Mouse (Mus musculus) limb, embryonic 13.5 days (tissue): ENCODE results near the gene Rai14. TPM values are rescaled to one million over a fixed set of nuclear protein-coding genes. Genes with fewer than 3 reads are reported as not detected.
A peak's percentile ranks its signal among the peaks of the same experiment; 100 is the strongest.

Source experiments
- ATAC-seq: fragments of 200-750 bp; cut with Nextera tagmentation; 2 replicates; pipeline ENCODE4 v1.8.0; 2017; ENCODE audit warnings: low read depth, moderate number of reproducible peaks, moderate TSS enrichment; ENCODE audit not compliant: low FRiP score
- H3K27ac ChIP-seq: fragments of 300-500 bp; sonication (generic); 2 replicates; pipeline ENCODE4 v1.5.1; 2015; ENCODE audit warnings: inconsistent platforms, mild to moderate bottlenecking, moderate library complexity
- H3K27me3 ChIP-seq: fragments of 300-500 bp; sonication (generic); 2 replicates; pipeline ENCODE4 v1.6.1; 2015; ENCODE audit warnings: mild to moderate bottlenecking, inconsistent platforms
- H3K36me3 ChIP-seq: fragments of 300-500 bp; sonication (generic); 2 replicates; pipeline ENCODE4 v1.6.1; 2015; ENCODE audit warnings: inconsistent platforms, mild to moderate bottlenecking, moderate library complexity
- H3K4me1 ChIP-seq: fragments of 300-500 bp; sonication (generic); 2 replicates; pipeline ENCODE4 v1.6.1; 2015; ENCODE audit warnings: inconsistent platforms
- H3K4me2 ChIP-seq: fragments of 300-500 bp; sonication (generic); replicated peaks from 2 replicates; pipeline ENCODE4 v1.6.1; 2015; ENCODE audit warnings: inconsistent platforms, mild to moderate bottlenecking, moderate library complexity
- H3K4me3 ChIP-seq: fragments of 300-500 bp; sonication (generic); 2 replicates; pipeline ENCODE4 v1.5.1; 2015; ENCODE audit warnings: moderate library complexity, mild to moderate bottlenecking, inconsistent platforms
- H3K9ac ChIP-seq: fragments of 300-500 bp; sonication (generic); 2 replicates; pipeline ENCODE4 v1.6.1; 2015; ENCODE audit warnings: mild to moderate bottlenecking, inconsistent platforms
- H3K9me3 ChIP-seq: fragments of 300-500 bp; sonication (generic); 2 replicates; pipeline ENCODE4 v1.6.1; 2016; ENCODE audit warnings: inconsistent platforms
- WGBS: fragments of 180-500 bp; shearing (Covaris S2); methylation state at CpG from one replicate; pipeline ENCODE4 v1.1.7; 2015; 5-methylcytosine and 5-hydroxymethylcytosine counted together
- polyA plus RNA-seq: library from polyadenylated mRNA; unstranded; fragments of >200 nt; fragmentation: Nextera tagmentation; extraction: Ambion mirVana; gene quantifications from 2 replicates; pipeline ENCODE4 v1.2.1, GENCODE M21; 2015

The Rai14 gene
- polyA plus RNA-seq, 1 experiment from 2014 or later, result 63.7 TPM

DNA sequence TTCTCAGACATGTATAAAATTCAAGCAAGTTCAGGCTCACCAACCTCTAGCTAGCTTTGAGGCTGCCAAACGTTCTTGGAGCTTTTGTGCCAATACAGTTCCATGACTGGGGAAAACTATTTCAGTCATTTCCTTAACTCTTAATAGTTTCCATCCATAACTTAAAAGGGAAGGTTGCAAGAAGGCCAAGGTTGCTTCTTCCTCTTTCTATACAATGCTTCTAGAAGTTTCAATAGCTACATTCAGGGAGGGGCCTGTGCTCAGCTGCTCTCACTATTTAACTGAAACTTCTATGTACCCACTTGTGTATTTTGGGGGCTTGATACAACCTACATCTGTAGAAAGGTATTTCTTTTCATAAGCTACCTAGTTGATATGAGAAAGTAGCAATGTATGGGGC, 24.9 kb upstream of the Rai14 start:
- no peak overlapping the region for H3K4me3 ChIP-seq

DNA sequence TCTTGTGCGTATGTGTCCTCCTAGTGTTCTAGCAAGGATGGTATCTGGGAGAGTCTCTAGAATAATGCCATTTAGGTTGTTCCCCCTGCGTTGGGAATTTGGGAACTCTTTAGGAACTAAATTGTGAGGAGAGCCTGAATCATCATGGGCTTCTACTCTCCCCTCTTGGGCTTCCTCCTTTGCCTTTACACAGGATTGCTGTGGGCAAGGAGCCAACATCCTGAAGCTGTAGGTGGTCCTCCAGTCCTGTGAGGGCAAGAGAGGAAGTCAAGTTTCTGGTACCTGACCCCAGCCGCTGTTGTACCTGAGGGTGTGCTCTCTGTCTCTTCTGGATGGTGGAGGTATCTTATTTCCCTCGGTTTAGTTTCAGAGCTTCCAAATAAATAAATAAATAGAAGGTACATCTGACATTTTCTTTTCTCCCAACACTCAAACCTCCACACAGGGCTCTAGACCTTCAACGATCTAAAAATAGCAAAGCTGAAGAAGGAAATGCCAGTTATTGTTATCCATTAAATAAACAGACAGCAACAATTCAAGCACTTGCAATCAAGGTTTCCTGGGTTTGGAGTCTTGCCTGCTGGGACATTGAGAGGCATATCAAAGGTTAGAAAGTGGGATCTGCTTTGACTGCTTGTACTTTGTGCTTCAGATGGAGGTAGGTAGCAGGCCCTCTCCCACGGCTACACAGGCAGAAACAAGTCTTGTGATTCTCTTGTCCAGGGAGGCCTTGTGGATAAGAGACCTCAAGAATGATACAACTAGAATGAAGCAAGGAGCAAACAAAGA, 24.1 kb upstream of the Rai14 start:
- Histone ChIP-seq H3K27ac (no peak overlapping the region), H3K27me3 (no peaks in the 10 kb centered on the region), H3K9ac (no peak overlapping the region), H3K36me3 (no peaks in the 10 kb centered on the region), H3K4me1 (peaks cover 27% of the 10 kb centered on the region), H3K4me3 (no peak overlapping the region), H3K9me3 (no peaks in the 10 kb centered on the region), H3K4me2 (no peak overlapping the region)
- WGBS, result 71% methylated on average over 6 of the region's 6 CpGs
- no peak for ATAC-seq

More for the DNA sequence above, 24.9 kb upstream of the Rai14 start:
- WGBS, result 46% methylated on average over 1 of the region's 1 CpGs
- H3K27ac ChIP-seq, result no peak overlapping the region
- no peaks in the 10 kb centered on the region for H3K9me3 ChIP-seq
- H3K4me1 ChIP-seq, result peaks cover 27% of the 10 kb centered on the region
- H3K4me2 ChIP-seq, result no peak overlapping the region
- no peak for ATAC-seq
- no peaks in the 10 kb centered on the region for H3K36me3 ChIP-seq
- no peaks in the 10 kb centered on the region for H3K27me3 ChIP-seq
- no peak overlapping the region for H3K9ac ChIP-seq

DNA sequence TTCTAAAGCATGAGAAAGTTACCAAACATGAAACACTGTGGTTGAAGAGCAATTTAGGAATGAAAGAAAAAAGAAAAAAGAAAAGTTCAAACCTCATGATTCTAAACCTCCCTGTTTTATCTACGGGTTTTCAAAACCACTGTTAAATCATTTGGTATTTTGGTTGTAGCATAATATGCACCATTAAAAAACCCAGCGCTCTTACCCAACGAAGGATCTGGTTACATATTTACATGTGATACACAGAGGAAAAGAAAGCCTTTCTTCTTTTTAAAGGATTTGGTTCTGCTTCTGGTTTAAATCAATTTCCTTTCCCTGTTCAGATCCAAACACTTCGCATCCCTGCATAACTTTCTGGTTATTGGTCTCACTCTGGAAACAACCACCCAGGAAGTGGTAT, 21.5 kb upstream of the Rai14 start:
- H3K4me2 ChIP-seq, result no peak overlapping the region
- H3K27ac ChIP-seq, result no peak overlapping the region

DNA sequence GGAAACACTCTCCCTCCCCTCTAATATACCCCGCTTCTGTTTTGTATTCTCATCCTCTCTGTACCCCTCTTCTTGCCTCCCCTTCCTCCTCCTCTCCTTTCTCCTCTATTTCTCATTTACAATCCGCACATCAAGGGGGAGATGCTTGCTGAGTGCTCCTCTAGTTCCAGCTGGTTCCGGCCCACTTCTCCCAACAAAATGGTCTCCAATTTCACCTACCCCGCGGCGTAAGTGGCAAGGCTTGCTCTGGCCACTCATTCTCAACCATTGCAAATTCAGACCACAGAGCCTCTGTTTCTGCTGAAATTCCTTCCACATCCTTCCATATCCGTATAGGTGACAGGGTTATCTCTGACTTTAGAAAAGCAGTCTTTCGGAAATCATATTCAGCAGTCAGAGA, 20.8 kb upstream of the Rai14 start:
- Histone ChIP-seq H3K9me3 (no peaks in the 10 kb centered on the region), H3K27ac (no peak overlapping the region), H3K36me3 (no peaks in the 10 kb centered on the region), H3K4me1 (peaks cover 27% of the 10 kb centered on the region), H3K27me3 (no peaks in the 10 kb centered on the region), H3K4me2 (no peak overlapping the region), H3K4me3 (no peak overlapping the region), H3K9ac (no peak overlapping the region)
- no peak for ATAC-seq
- 83% methylated on average over 8 of the region's 8 CpGs for WGBS

More for the DNA sequence above, 21.5 kb upstream of the Rai14 start:
- Histone ChIP-seq H3K27me3 (no peaks in the 10 kb centered on the region), H3K4me3 (no peak overlapping the region), H3K9me3 (no peaks in the 10 kb centered on the region), H3K9ac (no peak overlapping the region), H3K36me3 (no peaks in the 10 kb centered on the region), H3K4me1 (peaks cover 27% of the 10 kb centered on the region)
- no peak for ATAC-seq
- 41% methylated on average over 4 of the region's 4 CpGs for WGBS

DNA sequence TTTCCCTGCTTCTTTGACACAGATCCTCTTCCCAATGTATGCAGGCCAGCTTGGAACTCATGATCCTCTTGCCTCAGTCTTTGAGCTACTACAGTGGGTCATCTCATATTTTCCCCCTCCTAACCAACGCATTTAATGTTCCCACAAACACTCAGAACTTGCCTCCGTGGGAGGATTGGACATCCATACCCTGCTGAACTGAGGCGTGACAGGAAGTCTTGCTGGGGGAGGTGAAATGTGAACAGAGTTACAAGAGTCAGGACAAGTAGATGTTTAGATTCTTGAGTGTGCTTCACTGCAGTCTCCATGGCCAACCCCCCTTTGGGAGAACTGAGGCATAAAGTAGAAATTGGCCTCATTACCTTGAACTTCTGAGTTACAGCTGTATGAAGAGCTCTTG, 17.0 kb upstream of the Rai14 start:
- no peaks in the 10 kb centered on the region for H3K36me3 ChIP-seq
- no peak overlapping the region for H3K4me2 ChIP-seq
- 84% methylated on average over 3 of the region's 3 CpGs for WGBS
- H3K27me3 ChIP-seq, result no peaks in the 10 kb centered on the region
- peaks cover 4% of the 10 kb centered on the region; the same call in 1 of the 2 replicates for H3K9me3 ChIP-seq
- no peak overlapping the region for H3K4me3 ChIP-seq
- no peak overlapping the region for H3K27ac ChIP-seq
- no peak for ATAC-seq
- no peak overlapping the region for H3K9ac ChIP-seq
- peaks cover 14% of the 10 kb centered on the region; the same call in 1 of the 2 replicates for H3K4me1 ChIP-seq

DNA sequence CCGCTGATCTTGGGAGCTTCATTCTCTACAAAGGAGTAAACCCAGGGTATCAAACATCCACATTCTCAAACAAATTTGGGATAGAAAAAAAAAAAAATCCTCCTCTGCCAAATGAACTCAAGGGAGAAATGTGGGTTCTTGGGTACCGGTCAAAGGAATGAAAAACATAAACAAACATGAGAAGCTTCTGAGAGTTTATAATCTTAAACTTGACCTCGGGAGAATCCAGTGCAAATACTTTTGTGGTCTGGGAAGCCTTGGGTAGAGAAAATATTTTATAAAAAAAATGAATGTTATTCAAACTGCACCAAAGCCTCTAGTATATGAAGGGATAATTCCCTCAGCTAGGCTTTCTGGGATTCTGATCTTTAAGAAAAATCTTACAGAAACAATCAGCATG, 11.8 kb upstream of the Rai14 start:
- no peak overlapping the region for H3K9ac ChIP-seq
- WGBS, result 93% methylated on average over 3 of the region's 3 CpGs
- ATAC-seq, result no peak
- no peak overlapping the region for H3K4me3 ChIP-seq
- no peaks in the 10 kb centered on the region for H3K36me3 ChIP-seq
- no peak overlapping the region for H3K4me2 ChIP-seq
- H3K27ac ChIP-seq, result no peak overlapping the region
- H3K27me3 ChIP-seq, result no peaks in the 10 kb centered on the region
- H3K9me3 ChIP-seq, result peaks cover 4% of the 10 kb centered on the region; the same call in 1 of the 2 replicates
- H3K4me1 ChIP-seq, result peaks cover 18% of the 10 kb centered on the region

DNA sequence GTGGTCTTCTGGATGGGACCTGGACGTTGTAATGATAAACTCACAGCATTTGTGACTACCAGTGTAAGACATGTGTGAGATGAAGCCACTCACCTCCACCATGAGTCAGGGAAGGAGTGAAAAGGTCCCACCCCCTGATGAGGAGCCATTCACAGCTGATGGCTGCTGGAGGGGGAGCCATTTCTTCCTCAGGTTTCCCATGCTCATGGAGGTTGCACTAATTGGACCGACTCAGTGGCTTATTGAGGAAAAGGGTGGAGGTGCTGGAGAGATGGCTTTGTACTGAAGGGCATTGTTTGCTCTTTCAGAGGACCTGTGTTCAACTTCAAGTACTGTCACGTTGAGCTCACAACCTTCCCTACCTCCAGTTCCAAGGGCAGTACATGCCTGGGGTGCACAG, 10.4 kb upstream of the Rai14 start:
- Histone ChIP-seq H3K36me3 (no peaks in the 10 kb centered on the region), H3K4me1 (peaks cover 24% of the 10 kb centered on the region), H3K27me3 (no peaks in the 10 kb centered on the region), H3K27ac (no peak overlapping the region), H3K4me2 (no peak overlapping the region), H3K4me3 (no peak overlapping the region), H3K9me3 (peaks cover 4% of the 10 kb centered on the region; the same call in 1 of the 2 replicates), H3K9ac (no peak overlapping the region)
- ATAC-seq, result no peak
- 82% methylated on average over 3 of the region's 3 CpGs for WGBS

DNA sequence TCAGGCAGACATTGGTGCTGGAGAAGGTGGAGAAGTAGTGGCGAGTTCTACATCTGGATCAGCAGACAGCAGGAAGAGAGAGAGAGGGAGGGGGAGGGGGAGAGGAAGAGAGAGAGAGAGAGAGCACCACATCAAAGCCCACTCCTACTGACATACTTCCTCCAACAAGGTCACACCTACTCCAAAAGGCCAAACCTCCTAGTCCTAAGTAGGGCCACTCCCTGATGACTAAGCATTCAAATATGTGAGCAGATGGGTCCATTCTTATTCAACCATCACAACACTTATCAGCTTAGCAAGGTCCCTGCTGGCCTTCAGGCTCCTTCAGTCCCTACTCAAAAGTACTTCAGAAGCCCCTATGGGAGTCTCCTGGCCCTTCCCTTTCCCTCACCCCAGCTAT, 9.1 kb upstream of the Rai14 start:
- Histone ChIP-seq H3K4me1 (peaks cover 24% of the 10 kb centered on the region), H3K4me2 (no peak overlapping the region), H3K27me3 (no peaks in the 10 kb centered on the region), H3K9ac (no peak overlapping the region), H3K4me3 (no peak overlapping the region), H3K36me3 (no peaks in the 10 kb centered on the region), H3K9me3 (peaks cover 4% of the 10 kb centered on the region; the same call in 1 of the 2 replicates), H3K27ac (no peak overlapping the region)
- ATAC-seq, result no peak
- 47% methylated on average over 1 of the region's 1 CpGs for WGBS

DNA sequence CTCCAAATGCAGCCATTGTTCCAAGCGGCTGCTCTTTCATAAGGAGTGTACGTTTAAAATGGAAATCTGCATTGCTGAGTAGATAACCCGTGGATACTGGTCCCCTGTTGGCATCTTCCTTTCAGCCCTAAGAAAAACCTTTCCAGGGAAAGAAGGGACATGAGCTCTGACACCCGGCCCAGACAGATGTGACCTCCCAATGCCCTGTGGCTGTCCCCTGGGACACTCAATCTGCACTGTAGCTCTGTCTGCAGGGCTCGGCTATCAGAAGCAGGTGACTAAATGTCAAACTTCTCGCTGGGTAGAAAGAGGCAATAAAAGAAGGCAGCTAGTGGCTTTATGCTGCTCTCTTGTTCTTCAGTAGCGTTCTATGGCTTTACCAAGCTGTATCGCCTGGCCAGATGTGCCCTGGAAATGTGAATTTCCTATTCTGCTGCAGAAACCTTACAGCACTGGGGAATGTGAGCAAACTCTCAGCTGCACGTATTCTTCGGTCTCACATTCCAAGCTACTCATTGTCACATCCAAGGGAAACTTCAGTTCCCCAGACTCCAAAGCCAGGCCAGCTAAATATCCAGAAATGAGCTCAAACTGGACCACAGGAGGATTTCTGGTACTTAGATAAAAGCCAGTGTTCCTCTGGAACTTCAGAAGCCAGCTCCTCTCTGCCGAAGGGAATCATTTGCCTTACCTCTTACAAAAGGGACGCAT, 8.4 kb upstream of the Rai14 start:
- Histone ChIP-seq H3K9ac (no peak overlapping the region), H3K36me3 (no peaks in the 10 kb centered on the region), H3K4me1 (peaks cover 24% of the 10 kb centered on the region), H3K4me3 (no peak overlapping the region), H3K27ac (no peak overlapping the region), H3K27me3 (no peaks in the 10 kb centered on the region), H3K9me3 (peaks cover 4% of the 10 kb centered on the region; the same call in 1 of the 2 replicates), H3K4me2 (0 out of 2 replicates have a peak overlapping the region, but pooled peaks have one; percentile 7)
- ATAC-seq, result 0 out of 2 replicates have a peak, but pooled peaks have one; percentile 44
- 39% methylated on average over 12 of the region's 12 CpGs for WGBS

DNA sequence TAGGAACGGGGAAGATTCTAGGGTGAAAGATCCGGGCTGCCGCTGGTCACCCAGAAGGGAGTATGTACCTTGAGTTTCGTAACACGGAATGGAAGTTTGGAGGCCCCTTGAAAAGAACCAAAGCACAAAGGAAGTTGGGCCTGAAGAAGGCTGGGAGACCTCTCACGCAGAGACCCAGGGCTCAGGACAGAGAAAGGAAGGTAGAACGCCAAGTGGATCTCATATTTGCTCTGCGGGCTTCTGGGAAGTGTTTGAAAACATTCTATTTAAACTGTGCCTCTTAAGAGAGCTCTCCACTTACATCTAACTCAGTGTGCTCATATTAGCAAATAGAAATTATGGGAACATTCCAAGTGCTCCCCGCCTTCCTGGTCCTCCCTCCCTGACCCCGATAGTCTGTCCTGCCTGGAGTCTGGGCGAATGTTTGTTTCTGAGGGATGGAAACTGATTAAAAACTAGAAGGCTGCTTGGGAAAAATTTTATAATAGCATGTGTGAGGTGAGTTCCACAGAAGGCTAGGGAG, 6.9 kb upstream of the Rai14 start:
- no peak overlapping the region for H3K4me2 ChIP-seq
- no peak for ATAC-seq
- H3K27me3 ChIP-seq, result no peaks in the 10 kb centered on the region
- peaks cover 6% of the 10 kb centered on the region; the same call in 1 of the 2 replicates for H3K36me3 ChIP-seq
- 88% methylated on average over 11 of the region's 11 CpGs for WGBS
- peak overlapping the region; percentile 58 for H3K27ac ChIP-seq
- peaks cover 10% of the 10 kb centered on the region for H3K9me3 ChIP-seq
- peaks cover 24% of the 10 kb centered on the region for H3K4me1 ChIP-seq
- H3K9ac ChIP-seq, result no peak overlapping the region
- no peak overlapping the region for H3K4me3 ChIP-seq

DNA sequence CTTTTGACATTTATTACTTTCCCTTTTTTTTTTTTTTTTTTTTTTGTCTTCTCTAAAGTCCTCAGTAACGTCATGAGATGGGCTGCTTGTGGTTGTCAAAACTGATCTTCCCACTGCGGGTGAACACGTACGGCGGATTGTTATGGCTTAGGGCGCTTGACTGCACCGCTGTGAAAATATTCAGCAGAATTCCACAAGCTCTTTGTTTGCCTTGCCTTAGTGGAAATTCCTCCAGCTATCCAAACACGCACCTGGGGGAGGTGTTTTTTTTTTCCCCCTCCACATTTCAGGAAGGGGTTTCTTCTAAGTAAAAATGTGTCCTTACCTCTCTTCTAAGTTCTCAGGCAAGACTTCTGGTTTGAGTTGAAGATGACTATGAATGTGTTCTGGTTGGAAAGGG, 6.2 kb upstream of the Rai14 start:
- peaks cover 24% of the 10 kb centered on the region for H3K4me1 ChIP-seq
- H3K36me3 ChIP-seq, result peaks cover 6% of the 10 kb centered on the region; the same call in 1 of the 2 replicates
- H3K9me3 ChIP-seq, result peaks cover 10% of the 10 kb centered on the region
- peak overlapping the region; percentile 58; the same call in 1 of the 2 replicates for H3K27ac ChIP-seq
- no peak overlapping the region for H3K4me3 ChIP-seq
- ATAC-seq, result no peak
- no peak overlapping the region for H3K9ac ChIP-seq
- 63% methylated on average over 8 of the region's 8 CpGs for WGBS
- no peak overlapping the region for H3K4me2 ChIP-seq
- no peaks in the 10 kb centered on the region for H3K27me3 ChIP-seq

DNA sequence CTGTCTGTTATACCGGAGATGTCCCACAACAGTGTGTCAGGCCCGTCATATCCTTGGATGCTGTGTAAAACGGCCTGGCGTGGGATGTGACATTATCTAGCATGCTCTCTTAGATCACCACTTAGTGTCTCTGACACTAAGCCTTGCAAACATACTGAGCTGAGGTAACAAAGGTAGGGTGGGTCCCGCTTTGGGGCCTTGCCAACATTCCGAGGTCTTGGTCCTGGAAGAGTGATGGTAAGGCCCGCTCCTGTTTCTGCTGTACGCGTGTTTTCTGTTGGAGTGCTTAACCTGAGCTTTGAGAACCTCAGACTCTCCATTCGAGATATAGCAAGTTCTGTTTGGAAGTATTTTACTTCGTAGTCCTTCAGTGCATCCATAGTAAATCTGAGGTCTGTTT, 5.8 kb upstream of the Rai14 start:
- no peaks in the 10 kb centered on the region for H3K27me3 ChIP-seq
- H3K36me3 ChIP-seq, result peaks cover 6% of the 10 kb centered on the region; the same call in 1 of the 2 replicates
- WGBS, result 81% methylated on average over 11 of the region's 11 CpGs
- no peak for ATAC-seq
- H3K4me1 ChIP-seq, result peaks cover 28% of the 10 kb centered on the region
- H3K9me3 ChIP-seq, result peaks cover 10% of the 10 kb centered on the region
- H3K4me2 ChIP-seq, result no peak overlapping the region
- no peak overlapping the region for H3K4me3 ChIP-seq
- H3K9ac ChIP-seq, result no peak overlapping the region
- no peak overlapping the region for H3K27ac ChIP-seq
